Mouse (Mus musculus): ENCODE results near the gene Ehd4. TPM values are rescaled to one million over a fixed set of nuclear protein-coding genes. Genes with fewer than 3 reads are reported as not detected.

Gene Ehd4
- polyA plus RNA-seq, 1 experiment from 2014 or later, result 15.9 TPM

DNA sequence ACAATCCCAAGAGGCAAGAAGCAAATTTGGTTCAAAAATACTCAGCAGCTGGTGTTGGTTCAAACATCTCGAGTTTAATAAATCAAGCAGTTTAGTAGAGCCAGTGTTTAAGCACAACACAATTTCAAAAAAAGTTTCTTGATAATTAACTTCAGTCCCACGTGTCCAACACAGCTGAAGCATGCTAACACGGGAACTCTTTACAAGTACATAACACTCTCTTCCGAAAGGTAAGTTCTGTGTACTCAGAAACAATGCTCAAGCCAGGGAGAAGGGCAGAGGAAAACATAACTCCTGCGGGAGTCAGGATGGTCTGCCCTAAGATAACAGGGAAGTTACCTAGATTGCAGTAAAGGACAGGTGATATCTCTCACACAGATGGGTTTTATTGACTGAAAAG is 12.1 kb downstream of the Ehd4 start:
- Histone ChIP-seq H3K4me2 (no peak overlapping the region), H3K36me3 (no peaks in the 10 kb centered on the region), H3K9me3 (replicated peaks) (no peaks in the 10 kb centered on the region), H3K4me3 (replicated peaks) (no peak overlapping the region), H3K27ac (replicated peaks) (no peak overlapping the region), H3K9ac (replicated peaks) (no peak overlapping the region), H3K4me1 (0 out of 2 replicates have a peak, but pooled peaks cover 4% of the 10 kb centered on the region), H3K27me3 (replicated peaks) (no peaks in the 10 kb centered on the region)
- no peak for ATAC-seq (ENCODE audit: low FRiP score)
- WGBS, result 88% methylated on average over 5 of the region's 5 CpGs

DNA sequence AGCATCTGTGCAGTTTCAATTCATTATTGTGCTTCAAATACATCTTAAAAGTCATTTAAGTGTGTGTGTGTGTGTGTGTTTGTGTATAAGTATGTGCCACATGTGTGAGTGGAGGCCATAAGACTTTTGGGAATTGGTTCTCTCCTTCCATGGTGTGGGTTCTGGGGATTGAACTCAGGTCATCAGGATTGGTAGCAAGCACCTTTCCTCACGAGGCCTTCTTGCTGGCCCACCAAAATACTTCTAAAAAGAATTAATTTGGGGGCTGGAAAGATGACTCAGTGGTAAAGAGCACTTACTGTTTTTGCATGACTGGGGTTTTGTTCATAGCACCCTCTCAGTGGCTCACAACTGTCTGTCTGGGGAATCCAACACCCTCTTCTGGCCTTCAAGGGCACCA is 12.7 kb downstream of the Ehd4 start:
- WGBS, result 87% methylated on average over 1 of the region's 1 CpGs
- Histone ChIP-seq H3K27ac (replicated peaks) (no peak overlapping the region), H3K4me1 (0 out of 2 replicates have a peak, but pooled peaks cover 4% of the 10 kb centered on the region), H3K36me3 (no peaks in the 10 kb centered on the region), H3K9me3 (replicated peaks) (no peaks in the 10 kb centered on the region), H3K9ac (replicated peaks) (no peak overlapping the region), H3K4me2 (no peak overlapping the region), H3K27me3 (replicated peaks) (no peaks in the 10 kb centered on the region), H3K4me3 (replicated peaks) (no peak overlapping the region)
- no peak for ATAC-seq (ENCODE audit: low FRiP score)

DNA sequence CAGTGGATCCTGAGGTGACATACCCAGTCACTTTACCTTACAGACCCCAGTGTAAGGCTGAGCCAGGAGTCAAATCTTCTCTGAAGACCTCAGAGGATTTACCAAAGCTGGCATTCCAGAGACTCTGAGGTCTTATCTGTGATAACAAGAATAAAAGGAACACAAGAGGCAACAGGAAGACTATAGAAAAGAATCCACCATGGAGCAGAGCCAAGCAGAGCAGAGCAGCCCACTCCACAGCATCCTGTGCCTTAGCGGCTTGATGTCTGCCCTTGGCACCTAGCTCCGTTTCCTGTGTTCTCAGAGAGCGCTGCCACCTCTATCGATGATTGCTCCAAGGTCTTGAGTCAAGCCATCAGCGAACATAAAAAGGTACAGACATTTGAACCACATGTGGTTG is 14.1 kb downstream of the Ehd4 start:
- Histone ChIP-seq H3K27me3 (replicated peaks) (no peaks in the 10 kb centered on the region), H3K27ac (replicated peaks) (no peak overlapping the region), H3K4me1 (0 out of 2 replicates have a peak, but pooled peaks cover 4% of the 10 kb centered on the region), H3K4me2 (no peak overlapping the region), H3K4me3 (replicated peaks) (no peak overlapping the region), H3K36me3 (no peaks in the 10 kb centered on the region), H3K9ac (replicated peaks) (no peak overlapping the region), H3K9me3 (replicated peaks) (no peaks in the 10 kb centered on the region)
- WGBS, result 93% methylated on average over 5 of the region's 5 CpGs
- no peak for ATAC-seq (ENCODE audit: low FRiP score)

DNA sequence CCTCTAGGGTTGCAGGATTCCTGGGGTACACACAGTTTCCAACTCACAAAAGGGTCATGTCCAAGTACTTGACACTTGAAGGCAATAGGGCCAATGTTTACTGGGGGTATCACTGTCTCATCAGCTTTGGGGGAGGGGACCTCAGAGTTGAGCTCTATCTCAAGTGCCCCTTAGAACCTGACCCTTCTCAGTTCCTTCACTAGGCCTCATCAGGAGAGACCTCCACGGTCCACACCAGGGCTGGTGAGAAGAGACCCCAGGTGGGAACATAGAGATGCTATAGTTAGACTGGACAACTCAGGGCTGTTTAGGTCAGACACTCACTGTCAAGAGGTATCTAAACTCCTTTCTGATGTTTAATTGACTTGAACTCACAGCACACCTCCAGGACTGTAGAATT is 15.3 kb downstream of the Ehd4 start:
- Histone ChIP-seq H3K9ac (replicated peaks) (no peak overlapping the region), H3K4me1 (0 out of 2 replicates have a peak, but pooled peaks cover 4% of the 10 kb centered on the region), H3K36me3 (no peaks in the 10 kb centered on the region), H3K27ac (replicated peaks) (no peak overlapping the region), H3K9me3 (replicated peaks) (no peaks in the 10 kb centered on the region), H3K4me3 (replicated peaks) (no peak overlapping the region), H3K4me2 (no peak overlapping the region), H3K27me3 (replicated peaks) (no peaks in the 10 kb centered on the region)
- no peak for ATAC-seq (ENCODE audit: low FRiP score)
- WGBS, result 94% methylated on average over 1 of the region's 1 CpGs

DNA sequence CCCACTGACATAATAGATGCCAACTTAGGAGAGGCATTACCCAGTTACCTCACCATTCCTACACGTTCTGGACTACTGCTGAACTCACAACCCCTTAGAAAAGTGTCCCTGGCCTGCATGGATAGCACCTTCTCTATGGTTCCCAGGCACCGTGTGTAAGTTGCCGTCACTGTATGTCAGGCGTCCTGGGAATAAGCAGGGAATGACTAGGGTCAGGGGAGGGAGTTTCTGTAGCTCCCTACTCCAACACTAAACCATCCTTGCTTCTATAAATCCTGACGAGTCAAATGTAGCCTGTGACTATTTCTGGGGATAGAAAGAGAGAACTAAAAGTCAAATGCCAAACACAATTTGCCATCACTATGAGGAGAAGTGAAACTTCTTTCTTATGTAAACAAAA is 17.1 kb downstream of the Ehd4 start:
- Histone ChIP-seq H3K4me3 (replicated peaks) (no peak overlapping the region), H3K36me3 (no peaks in the 10 kb centered on the region), H3K9me3 (replicated peaks) (no peaks in the 10 kb centered on the region), H3K4me1 (peaks cover 8% of the 10 kb centered on the region; the same call in 1 of the 2 replicates), H3K27me3 (replicated peaks) (no peaks in the 10 kb centered on the region), H3K27ac (replicated peaks) (no peak overlapping the region), H3K4me2 (no peak overlapping the region), H3K9ac (replicated peaks) (no peak overlapping the region)
- ATAC-seq (ENCODE audit: low FRiP score), result no peak
- 69% methylated on average over 5 of the region's 5 CpGs for WGBS

DNA sequence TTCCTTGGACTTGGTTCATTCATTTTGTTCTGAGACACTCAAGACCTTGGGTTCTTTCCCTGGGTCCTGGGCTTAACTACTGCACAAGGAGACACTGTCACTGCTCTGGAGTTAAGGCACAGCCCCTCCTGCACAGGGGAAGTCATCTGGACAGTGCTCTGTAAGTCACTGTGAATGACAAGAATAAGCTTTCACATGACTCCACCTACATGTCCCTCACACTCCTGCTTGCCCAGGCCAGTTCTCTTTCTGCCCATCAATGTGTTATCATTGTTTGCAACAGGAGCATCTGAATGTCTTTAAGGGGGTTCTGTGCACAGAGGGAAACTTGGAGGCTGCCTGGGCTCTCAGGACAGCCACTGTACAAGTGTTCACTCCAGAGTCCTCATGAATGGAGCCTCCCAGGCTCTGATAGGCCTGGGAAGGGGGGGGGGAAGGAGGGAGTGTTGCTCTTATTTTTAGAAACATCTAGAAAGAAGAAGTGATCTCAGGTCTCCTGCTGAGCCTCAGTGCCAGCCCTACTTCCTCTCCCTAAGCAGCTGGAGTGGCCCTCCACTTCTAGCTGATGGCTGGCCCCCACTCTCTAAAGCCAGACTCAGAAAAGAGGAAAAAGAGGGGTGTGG is 19.8 kb downstream of the Ehd4 start:
- no peak overlapping the region for H3K27ac ChIP-seq (replicated peaks)
- H3K27me3 ChIP-seq (replicated peaks), result no peaks in the 10 kb centered on the region
- H3K4me1 ChIP-seq, result peaks cover 4% of the 10 kb centered on the region; the same call in 1 of the 2 replicates
- no peaks in the 10 kb centered on the region for H3K36me3 ChIP-seq
- no peaks in the 10 kb centered on the region for H3K9me3 ChIP-seq (replicated peaks)
- no peak overlapping the region for H3K4me3 ChIP-seq (replicated peaks)
- H3K4me2 ChIP-seq, result no peak overlapping the region
- no peak for ATAC-seq (ENCODE audit: low FRiP score)
- H3K9ac ChIP-seq (replicated peaks), result no peak overlapping the region

DNA sequence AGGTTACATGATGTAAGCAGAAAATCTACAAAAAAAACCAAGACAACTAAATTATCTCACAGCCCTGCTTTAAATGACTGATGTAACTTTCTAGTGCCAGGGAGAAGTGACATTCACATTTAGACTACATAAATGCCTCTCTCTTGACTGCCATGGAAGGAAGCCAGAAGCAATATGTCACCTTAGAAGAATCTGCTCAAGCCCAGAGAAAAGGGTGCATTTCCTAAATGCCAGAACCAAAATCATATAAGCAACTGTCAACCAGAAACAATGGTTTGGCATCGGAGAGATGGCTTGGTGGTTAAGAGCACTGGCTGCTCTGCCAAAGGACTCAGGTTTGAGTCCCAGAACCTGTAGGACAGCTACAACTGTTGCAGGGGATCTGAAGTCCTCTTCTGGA is 22.5 kb downstream of the Ehd4 start:
- 85% methylated on average over 1 of the region's 1 CpGs for WGBS
- no peaks in the 10 kb centered on the region for H3K27me3 ChIP-seq (replicated peaks)
- no peak overlapping the region for H3K9ac ChIP-seq (replicated peaks)
- no peak overlapping the region for H3K4me3 ChIP-seq (replicated peaks)
- H3K4me1 ChIP-seq, result peaks cover 4% of the 10 kb centered on the region; the same call in 1 of the 2 replicates
- no peaks in the 10 kb centered on the region for H3K9me3 ChIP-seq (replicated peaks)
- no peak for ATAC-seq (ENCODE audit: low FRiP score)
- H3K36me3 ChIP-seq, result no peaks in the 10 kb centered on the region
- H3K27ac ChIP-seq (replicated peaks), result no peak overlapping the region
- H3K4me2 ChIP-seq, result no peak overlapping the region

DNA sequence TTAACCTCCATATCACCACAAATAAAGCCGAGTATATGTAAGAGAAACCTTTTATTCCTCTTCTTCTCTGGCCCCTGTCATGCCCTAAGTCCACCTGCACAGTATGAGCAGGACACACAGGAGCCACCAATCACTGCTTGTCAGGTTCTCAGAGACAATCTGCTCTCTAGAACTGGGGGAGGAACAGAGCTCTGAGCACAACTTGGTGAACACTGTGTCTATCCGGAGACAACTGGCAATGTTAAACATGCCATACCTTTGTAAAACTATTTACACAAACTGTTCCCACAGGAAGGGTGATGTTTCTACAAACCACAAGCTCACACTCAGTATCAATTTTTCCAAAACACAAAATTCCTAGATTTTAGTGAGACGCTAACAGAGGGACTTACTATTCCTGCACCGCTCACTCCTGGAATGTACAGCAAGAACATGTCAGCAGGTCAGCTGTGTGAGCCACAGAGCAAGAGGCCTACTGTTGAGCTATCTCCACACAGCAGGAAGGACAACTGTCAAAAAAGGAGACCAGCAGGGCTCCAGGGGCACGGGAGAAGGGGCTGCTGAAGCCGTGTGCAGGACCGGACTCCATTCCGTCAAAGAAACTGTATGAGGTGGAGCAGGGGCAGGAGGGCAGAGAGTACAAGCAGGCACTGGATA is 25.0 kb downstream of the Ehd4 start:
- WGBS, result 71% methylated on average over 8 of the region's 8 CpGs
- Histone ChIP-seq H3K36me3 (no peaks in the 10 kb centered on the region), H3K27ac (replicated peaks) (no peak overlapping the region)

DNA sequence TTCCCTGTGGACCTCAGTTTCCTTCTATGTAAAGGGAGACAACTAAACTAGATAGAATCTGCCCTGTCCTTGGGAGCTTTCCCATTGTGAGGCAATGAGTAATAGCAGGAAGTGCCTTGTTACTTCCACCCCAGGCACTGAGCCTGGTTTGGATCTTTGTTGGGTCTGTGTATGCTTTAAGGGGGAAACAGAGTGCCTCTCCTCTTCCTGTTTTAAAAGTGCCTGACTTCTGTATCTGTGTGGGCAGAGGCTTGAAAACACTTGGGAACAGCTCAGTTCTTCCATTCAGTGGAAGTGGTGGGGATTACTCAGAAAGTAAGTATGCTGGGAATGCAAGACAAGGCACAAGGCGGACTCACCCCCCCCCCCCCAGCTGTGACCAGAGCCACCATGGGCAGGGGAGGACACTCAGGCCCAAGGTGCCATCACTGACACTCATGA is 25.8 kb downstream of the Ehd4 start:
- H3K27ac ChIP-seq (replicated peaks), result no peak overlapping the region
- H3K9me3 ChIP-seq (replicated peaks), result no peaks in the 10 kb centered on the region
- H3K4me1 ChIP-seq, result peaks cover 4% of the 10 kb centered on the region; the same call in 1 of the 2 replicates
- 89% methylated on average over 1 of the region's 1 CpGs for WGBS
- H3K4me3 ChIP-seq (replicated peaks), result no peak overlapping the region
- no peak overlapping the region for H3K4me2 ChIP-seq
- H3K27me3 ChIP-seq (replicated peaks), result no peaks in the 10 kb centered on the region
- no peaks in the 10 kb centered on the region for H3K36me3 ChIP-seq
- no peak for ATAC-seq (ENCODE audit: low FRiP score)
- H3K9ac ChIP-seq (replicated peaks), result no peak overlapping the region

More for the DNA sequence above, 25.0 kb downstream of the Ehd4 start:
- Histone ChIP-seq H3K27me3 (replicated peaks) (no peaks in the 10 kb centered on the region), H3K4me1 (peaks cover 4% of the 10 kb centered on the region; the same call in 1 of the 2 replicates), H3K4me2 (no peak overlapping the region), H3K4me3 (replicated peaks) (no peak overlapping the region), H3K9ac (replicated peaks) (no peak overlapping the region), H3K9me3 (replicated peaks) (no peaks in the 10 kb centered on the region)
- no peak for ATAC-seq (ENCODE audit: low FRiP score)

DNA sequence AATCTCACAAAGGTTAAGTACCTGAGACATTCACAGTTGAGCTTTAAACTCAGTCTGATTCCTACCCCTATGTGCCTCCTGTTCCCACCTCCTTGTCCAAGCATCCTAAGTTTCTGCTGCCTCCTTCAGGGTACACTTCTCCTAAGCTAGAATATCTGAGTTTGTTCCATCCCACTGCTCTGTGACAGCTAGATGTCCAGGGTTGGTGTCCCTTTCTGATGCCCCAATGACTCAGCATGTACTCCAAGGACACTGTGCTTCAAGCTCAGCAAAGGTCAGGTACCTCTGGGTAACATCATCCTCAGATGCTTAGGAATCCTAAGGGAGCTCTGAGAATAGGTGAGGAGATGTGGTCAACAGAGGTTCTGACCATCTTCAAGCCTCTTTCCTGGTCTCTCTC is 26.4 kb downstream of the Ehd4 start:
- no peaks in the 10 kb centered on the region for H3K27me3 ChIP-seq (replicated peaks)
- no peak overlapping the region for H3K9ac ChIP-seq (replicated peaks)
- no peak overlapping the region for H3K4me3 ChIP-seq (replicated peaks)
- no peak overlapping the region for H3K27ac ChIP-seq (replicated peaks)
- H3K36me3 ChIP-seq, result no peaks in the 10 kb centered on the region
- H3K4me2 ChIP-seq, result no peak overlapping the region
- no peak for ATAC-seq (ENCODE audit: low FRiP score)
- H3K9me3 ChIP-seq (replicated peaks), result no peaks in the 10 kb centered on the region
- H3K4me1 ChIP-seq, result peaks cover 4% of the 10 kb centered on the region; the same call in 1 of the 2 replicates

DNA sequence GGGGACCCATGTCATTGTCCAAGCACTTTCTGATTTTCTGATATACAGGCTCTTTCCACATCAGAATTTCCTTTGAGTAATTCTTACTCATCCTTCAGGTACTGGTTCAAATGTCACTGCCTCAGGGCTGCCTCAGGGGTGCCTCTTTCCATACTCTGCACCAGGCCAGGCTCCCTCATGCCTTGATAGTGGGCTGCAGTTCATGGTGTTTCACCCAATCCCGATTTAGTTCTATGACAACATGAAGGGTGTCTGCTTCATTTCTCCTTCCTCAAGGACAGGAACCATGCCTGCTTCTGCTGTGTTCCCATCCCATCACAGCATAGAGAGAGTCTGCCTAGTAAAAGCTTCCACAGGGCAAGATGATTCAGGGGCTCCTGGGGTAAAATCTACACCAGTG is 27.5 kb downstream of the Ehd4 start:
- Histone ChIP-seq H3K4me2 (no peak overlapping the region), H3K27ac (replicated peaks) (no peak overlapping the region), H3K9me3 (replicated peaks) (no peaks in the 10 kb centered on the region), H3K36me3 (no peaks in the 10 kb centered on the region), H3K4me1 (no peaks in the 10 kb centered on the region), H3K27me3 (replicated peaks) (no peaks in the 10 kb centered on the region), H3K4me3 (replicated peaks) (no peak overlapping the region), H3K9ac (replicated peaks) (no peak overlapping the region)
- WGBS, result 93% methylated on average over 1 of the region's 1 CpGs
- no peak for ATAC-seq (ENCODE audit: low FRiP score)

DNA sequence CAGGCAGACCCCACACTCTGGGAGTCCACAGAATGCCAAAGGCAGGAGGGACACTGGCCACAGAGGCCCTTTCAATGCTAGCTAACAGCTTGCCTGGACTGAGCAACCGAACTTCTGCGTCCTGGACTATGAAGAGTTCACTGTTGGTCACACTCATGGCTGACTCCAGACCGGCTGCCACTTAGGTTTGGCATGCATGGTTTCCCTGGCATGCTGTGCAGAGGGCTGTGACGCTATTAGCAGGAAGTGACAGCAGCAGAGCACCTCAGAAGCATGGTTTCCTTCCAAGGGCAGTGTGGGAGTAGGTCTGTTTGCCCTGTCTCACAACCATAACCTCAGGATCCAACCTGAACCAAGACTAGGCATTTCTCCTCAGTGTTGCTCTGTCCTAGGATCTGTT is 28.0 kb downstream of the Ehd4 start:
- no peaks in the 10 kb centered on the region for H3K9me3 ChIP-seq (replicated peaks)
- WGBS, result 90% methylated on average over 4 of the region's 4 CpGs
- H3K9ac ChIP-seq (replicated peaks), result no peak overlapping the region
- no peaks in the 10 kb centered on the region for H3K36me3 ChIP-seq
- H3K4me1 ChIP-seq, result no peaks in the 10 kb centered on the region
- H3K4me3 ChIP-seq (replicated peaks), result no peak overlapping the region
- H3K27me3 ChIP-seq (replicated peaks), result no peaks in the 10 kb centered on the region
- ATAC-seq (ENCODE audit: low FRiP score), result no peak
- H3K27ac ChIP-seq (replicated peaks), result no peak overlapping the region
- H3K4me2 ChIP-seq, result no peak overlapping the region

Data from neural tube, embryonic 15.5 days (tissue).